Mouse (Mus musculus) cerebellum, postnatal 36 days (tissue): ENCODE measurements at regions not wholly inside any gene's neighbourhood (a gene's known extent, or its start where the extent isn't known, plus 50 kb on each side); places are given as distances from the start of the nearest gene placed in this dataset.

Experiments used
- DNase-seq, 2 experiments: peaks; one replicate each; pipeline ENCODE4 v3.0.0; 2021 to 2022; ENCODE audit warnings: mixed read lengths in 2 of 2

GRCm38 (mm10) chr6:117574146-117574545, 266.8 kb upstream of the Zfp637 start:
- no peak for DNase-seq

GRCm38 (mm10) chr6:117575057-117575456, 265.9 kb upstream of the Zfp637 start:
- DNase-seq: no peak

GRCm38 (mm10) chr6:117576021-117576420, 265.0 kb upstream of the Zfp637 start:
- DNase-seq: no peak

GRCm38 (mm10) chr6:117577539-117578521, 263.1 kb upstream of the Zfp637 start:
- no peak for DNase-seq

DNA sequence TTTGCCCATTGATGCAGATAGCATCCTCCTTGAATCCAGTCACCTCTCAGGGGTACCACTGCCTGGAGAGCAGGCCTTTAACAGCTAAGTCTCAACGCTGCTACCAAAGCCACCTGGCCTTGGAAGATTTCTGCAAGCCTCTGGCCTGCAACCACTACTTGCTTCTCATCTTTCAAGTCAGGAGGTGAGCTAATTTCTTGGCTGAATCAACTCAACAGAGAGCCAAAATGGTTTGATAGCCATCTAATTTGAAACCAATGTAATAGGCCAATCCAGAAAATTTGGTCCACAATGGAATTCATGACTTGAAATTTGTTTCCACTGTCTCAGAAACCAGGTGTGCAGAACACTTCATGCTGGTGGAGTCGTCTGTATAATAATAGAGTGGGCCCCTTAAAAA, 260.0 kb upstream of the Zfp637 start:
- DNase-seq: no peak

- no peak for DNase-seq
Measured at GRCm38 (mm10) chr6:117583121-117583520, 257.9 kb upstream of the Zfp637 start.

- no peak for DNase-seq
Measured at GRCm38 (mm10) chr6:117584563-117584962, 256.4 kb upstream of the Zfp637 start.

- no peak for DNase-seq
Measured at GRCm38 (mm10) chr6:117596166-117596840, 244.7 kb upstream of the Zfp637 start.

GRCm38 (mm10) chr6:117604834-117605233, 236.1 kb upstream of the Zfp637 start:
- DNase-seq: no peak

DNA sequence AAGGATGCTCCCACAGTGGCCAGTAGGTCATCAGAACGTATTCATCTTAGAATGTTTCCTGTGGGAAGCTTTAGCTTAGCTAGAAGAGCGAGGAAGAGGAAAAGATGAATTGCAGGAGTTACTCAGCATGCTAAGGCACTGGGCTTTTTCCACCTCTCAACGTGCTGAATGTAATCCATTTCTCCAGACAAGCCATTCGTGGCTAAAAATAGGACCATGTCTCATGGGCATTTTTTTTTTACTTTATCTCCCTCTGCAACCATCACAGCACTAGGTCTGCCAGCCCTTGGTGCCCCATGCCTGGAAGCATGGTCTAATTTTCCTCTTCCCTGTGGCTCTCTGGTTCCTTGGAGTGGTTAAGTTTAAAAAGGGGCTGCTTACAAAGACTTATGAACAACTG, 235.3 kb upstream of the Zfp637 start:
- DNase-seq: no peak

GRCm38 (mm10) chr6:117606211-117606610, 234.8 kb upstream of the Zfp637 start:
- DNase-seq: no peak

DNA sequence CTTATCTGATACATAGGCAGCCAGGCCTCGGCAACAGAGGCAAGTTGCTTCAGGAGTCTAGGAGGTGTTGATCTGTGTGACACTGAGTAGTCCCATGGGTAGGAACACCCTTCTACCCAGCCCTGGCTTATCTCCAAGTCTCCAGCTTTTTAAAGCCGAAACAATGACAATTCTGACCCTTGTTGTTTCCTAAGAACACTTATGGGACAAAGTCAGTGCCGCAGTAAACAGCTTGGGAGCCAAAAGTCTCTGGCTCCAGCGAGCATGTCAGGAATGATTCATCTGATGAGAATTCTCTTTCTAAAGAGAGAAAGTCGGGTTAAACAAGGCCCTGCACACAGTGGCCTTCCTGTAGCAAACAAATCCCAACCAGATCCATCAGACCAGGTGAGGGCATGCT, 234.0 kb upstream of the Zfp637 start:
- DNase-seq: no peak

DNA sequence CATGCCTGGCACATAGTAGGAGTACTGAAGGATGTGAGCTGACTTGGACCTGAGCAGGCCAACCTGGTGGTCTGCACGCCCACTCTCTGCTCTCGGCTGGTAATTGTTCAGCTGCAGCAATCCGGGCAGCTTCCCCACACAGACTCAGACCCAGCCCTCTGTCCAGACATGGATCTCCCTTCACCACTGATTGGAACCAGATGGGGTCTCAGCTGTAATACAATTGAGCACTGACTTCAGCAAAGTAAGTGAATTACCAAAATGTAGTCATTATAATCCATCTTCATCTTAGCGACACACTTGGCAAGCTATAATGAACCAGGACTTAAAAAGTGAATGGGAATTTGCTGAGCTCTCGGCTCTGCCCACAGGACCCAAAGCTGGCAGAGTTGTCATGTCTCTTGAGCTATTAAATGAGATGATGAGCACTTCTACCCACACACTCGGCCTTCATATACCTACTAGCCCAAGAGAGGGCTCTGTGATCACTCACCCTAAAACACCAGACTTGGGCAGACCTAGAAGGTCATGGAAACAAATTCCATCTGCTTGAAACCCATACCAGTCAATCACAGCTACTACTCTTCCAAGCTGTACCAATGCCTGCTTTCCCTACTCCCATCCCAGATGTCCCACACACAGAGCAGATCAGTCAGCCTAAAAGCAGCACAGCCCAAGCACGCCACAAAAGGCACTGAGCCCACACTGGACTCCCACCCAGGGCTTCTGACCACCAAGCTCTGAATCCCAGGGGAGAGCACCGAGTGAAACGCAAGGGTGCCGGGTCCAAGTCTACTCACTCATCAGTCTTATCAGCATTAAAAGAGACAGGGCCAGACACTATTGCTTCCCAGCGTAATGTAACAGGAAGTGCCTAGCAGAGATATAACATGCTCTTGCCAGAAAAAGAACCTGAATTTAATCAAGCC, 231.2 kb upstream of the Zfp637 start:
- DNase-seq: no peak

DNA sequence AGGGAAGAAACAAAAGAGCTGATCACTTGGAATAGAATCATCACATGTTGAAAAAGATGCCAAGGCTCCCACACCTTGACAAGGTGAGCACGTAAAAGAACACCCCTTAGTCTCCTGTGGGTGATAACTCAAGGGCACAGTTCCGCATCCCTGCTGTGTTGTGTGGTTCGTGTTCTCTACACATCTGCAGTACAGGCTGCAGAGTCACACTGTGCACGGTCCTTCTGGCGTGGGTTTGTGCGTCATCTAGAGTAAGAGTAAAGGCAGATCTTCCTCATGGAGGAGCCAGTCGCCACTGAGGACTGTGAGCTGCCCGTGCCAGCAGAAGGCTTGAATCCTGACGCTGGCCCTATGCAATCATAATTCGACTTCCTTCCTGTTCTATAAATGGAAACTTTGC, 229.7 kb upstream of the Zfp637 start:
- no peak for DNase-seq

DNA sequence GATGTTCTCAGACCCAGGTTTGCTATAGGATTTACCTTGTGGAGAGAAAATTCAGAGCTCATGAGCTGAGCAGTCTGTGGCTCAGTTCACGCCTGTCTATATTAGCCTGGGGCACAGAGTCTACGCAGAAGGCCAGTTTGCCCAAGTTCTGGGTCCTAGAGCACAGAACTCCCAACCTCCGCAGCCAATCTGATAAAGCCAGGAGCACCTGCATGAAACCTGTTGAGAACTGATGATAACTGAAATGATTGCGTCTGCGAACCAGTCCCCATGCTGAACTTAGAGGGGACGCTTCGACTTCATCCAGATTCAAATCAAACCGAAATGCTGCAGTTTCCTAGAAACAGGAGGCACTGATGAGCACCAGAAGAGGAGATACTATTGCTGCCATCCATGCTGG, 229.0 kb upstream of the Zfp637 start:
- no peak for DNase-seq

DNA sequence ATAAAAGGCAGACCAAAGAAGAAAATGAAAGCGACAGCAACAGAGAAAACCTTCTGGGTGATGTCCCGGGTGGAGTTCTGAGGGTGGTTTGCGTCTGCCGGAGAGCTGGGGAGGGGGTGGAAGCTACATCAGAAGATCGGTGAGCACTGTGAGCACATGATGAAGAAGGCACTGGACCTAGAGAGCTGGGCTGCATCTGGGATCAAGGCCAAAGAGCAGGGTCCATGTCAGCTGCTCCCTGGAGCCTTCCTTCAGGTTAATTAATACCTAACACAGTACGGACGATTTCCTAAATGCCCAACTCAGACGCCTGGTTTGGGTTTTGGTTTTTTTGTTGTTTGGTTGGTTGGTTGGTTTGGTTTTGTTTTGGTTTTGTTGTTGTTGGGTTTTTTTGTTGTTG, 228.6 kb upstream of the Zfp637 start:
- no peak for DNase-seq

- DNase-seq: no peak
Measured at GRCm38 (mm10) chr6:117613656-117614350, 227.2 kb upstream of the Zfp637 start.

- no peak for DNase-seq
Measured at GRCm38 (mm10) chr6:117614386-117614785, 226.6 kb upstream of the Zfp637 start.

GRCm38 (mm10) chr6:117617168-117617567, 223.8 kb upstream of the Zfp637 start:
- no peak for DNase-seq

GRCm38 (mm10) chr6:117617951-117618350, 223.0 kb upstream of the Zfp637 start:
- no peak for DNase-seq

GRCm38 (mm10) chr6:117619606-117620005, 221.4 kb upstream of the Zfp637 start:
- no peak for DNase-seq

DNA sequence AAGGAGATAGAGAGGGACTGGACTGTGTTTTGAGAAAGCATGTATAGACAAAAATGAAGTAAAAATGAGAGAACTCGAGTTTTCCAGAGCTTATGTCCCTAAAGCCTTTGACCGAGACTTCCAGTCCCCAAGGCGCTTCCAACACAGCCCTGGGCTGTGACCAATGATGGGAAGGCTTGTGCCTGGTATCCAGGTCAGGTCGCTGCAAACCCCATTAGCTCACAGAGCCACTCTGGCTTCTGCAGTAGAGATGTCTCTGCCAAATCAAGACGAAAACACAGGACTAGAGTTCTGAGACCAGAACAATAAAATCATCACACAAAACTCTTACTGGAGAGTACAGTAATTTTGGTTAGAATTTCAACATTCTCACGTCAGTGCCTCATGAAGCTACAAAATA, 218.5 kb upstream of the Zfp637 start:
- DNase-seq: no peak
